Mouse (Mus musculus) liver, embryonic 14.5 days (tissue): ENCODE data around the gene Cd300ld3. TPM values are rescaled to one million over a fixed set of nuclear protein-coding genes. Genes with fewer than 3 reads are reported as not detected.
A peak's percentile ranks its signal among the peaks of the same experiment; 100 is the strongest.

Source experiments
- ATAC-seq: fragments of 200-750 bp; cut with Nextera tagmentation; 2 replicates; pipeline ENCODE4 v1.8.0; 2017; ENCODE audit warnings: moderate number of reproducible peaks, mild to moderate bottlenecking, moderate library complexity; ENCODE audit not compliant: insufficient read depth
- DNase-seq, 3 experiments: peaks; one replicate each; pipeline ENCODE4 v3.0.0-alpha.2; 2012 to 2013; ENCODE audit warnings: low read depth in 3 of 3, low spot score in 3 of 3
- H3K27ac ChIP-seq: fragments of 300-500 bp; sonication (generic); 2 replicates; pipeline ENCODE4 v1.5.1; 2014; ENCODE audit warnings: moderate library complexity, mild to moderate bottlenecking, control low read depth, inconsistent platforms
- H3K27me3 ChIP-seq: fragments of 300-500 bp; sonication (generic); 2 replicates; pipeline ENCODE4 v1.6.1; 2014; ENCODE audit warnings: mild to moderate bottlenecking, low read length, moderate library complexity; ENCODE audit not compliant: control insufficient read depth, insufficient read depth
- H3K36me3 ChIP-seq: fragments of 300-500 bp; sonication (generic); replicated peaks from 2 replicates; pipeline ENCODE4 v1.6.1; 2014; ENCODE audit warnings: low read depth; ENCODE audit not compliant: control insufficient read depth, insufficient read depth
- H3K4me1 ChIP-seq, 2 experiments: fragments of 200-500 bp in 1 of 2; fragments of 300-500 bp in 1 of 2; sonication (generic) in 1 of 2; replicated peaks; 2 replicates each; pipeline ENCODE4 v1.6.1; 2012 to 2014; ENCODE audit warnings: antibody characterized with exemption in 1 of 2, inconsistent platforms in 1 of 2, low read length in 1 of 2; ENCODE audit not compliant: control insufficient read depth in 2 of 2, insufficient read depth in 2 of 2
- H3K4me2 ChIP-seq: fragments of 300-500 bp; sonication (generic); 2 replicates; pipeline ENCODE4 v1.6.1; 2014; ENCODE audit warnings: low read depth, mild to moderate bottlenecking, control low read depth, moderate library complexity
- H3K4me3 ChIP-seq, 2 experiments: fragments of 200-500 bp in 1 of 2; fragments of 300-500 bp in 1 of 2; sonication (generic) in 1 of 2; 2 replicates each; pipeline ENCODE4 v1.5.1; 2012 to 2014; ENCODE audit warnings: low read depth in 2 of 2, low read length in 2 of 2, mild to moderate bottlenecking in 2 of 2, control low read depth in 1 of 2, inconsistent platforms in 1 of 2, moderate library complexity in 1 of 2; ENCODE audit not compliant: insufficient read depth in 1 of 2
- H3K9ac ChIP-seq: fragments of 300-500 bp; sonication (generic); replicated peaks from 2 replicates; pipeline ENCODE4 v1.6.1; 2014; ENCODE audit warnings: mild to moderate bottlenecking, control low read depth, moderate library complexity
- H3K9me3 ChIP-seq: fragments of 300-500 bp; sonication (generic); 2 replicates; pipeline ENCODE4 v1.6.1; 2016; ENCODE audit warnings: low read length, mixed read lengths; ENCODE audit not compliant: control insufficient read depth
- CTCF ChIP-seq: IDR thresholded peaks from 2 replicates; pipeline ENCODE4 v1.5.1; 2016; ENCODE audit warnings: antibody characterized with exemption, low read depth, control low read depth
- EP300 ChIP-seq: IDR thresholded peaks from 2 replicates; pipeline ENCODE4 v1.6.1; 2016; ENCODE audit warnings: antibody characterized with exemption, low read depth
- WGBS: fragments of 180-500 bp; shearing (Covaris S2); extraction: QIAGEN DNeasy Blood & Tissue Kit; methylation state at CpG from one replicate; pipeline ENCODE4 v1.1.7; 2014; ENCODE audit not compliant: insufficient replicate concordance; 5-methylcytosine and 5-hydroxymethylcytosine counted together
- polyA plus RNA-seq, 2 experiments: library from polyadenylated mRNA; depleted of rRNA in 1 of 2; stranded (reverse) in 1 of 2; unstranded in 1 of 2; fragments of >200 nt; fragmentation: Nextera tagmentation in 1 of 2; extraction: Ambion mirVana in 1 of 2; gene quantifications; 2 replicates each; pipeline versions ENCODE4 v1.2.1 to v1.2.3; 2012 to 2014

The Cd300ld3 gene
- polyA plus RNA-seq (2012; rRNA removed) = 0.27 and 0.63 TPM in 2 replicates
- not detected in 2 replicates for polyA plus RNA-seq (2014; fragmentation: Nextera tagmentation; extraction: Ambion mirVana)

DNA sequence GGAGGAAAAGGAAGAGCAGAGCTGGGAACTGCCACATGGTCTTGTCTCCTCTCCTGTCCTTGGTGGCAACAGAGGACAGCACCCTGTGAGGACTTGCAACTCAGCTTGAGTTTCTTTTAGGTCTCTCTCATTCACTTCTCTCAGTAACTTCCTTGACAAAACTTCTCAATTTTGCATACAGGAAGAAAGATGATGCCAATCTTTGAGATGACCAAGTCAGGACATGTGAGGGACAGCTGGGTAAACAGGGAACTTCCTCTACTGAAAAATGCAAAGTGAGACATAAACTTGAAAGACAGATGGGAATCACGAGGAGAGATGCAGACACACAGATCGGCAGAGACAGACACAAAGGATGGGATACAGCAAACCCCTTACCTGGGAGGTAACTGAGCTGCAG lies at the start of gene Cd300ld3:
Gene Cd300ld3 (minus strand): TSS at position 151 of the 400 bp plus-strand sequence.
- Histone ChIP-seq H3K36me3 (no peaks in the 10 kb centered on the region), H3K9ac (no peak within 1 kb of the TSS), H3K27me3 (no peaks in the 10 kb centered on the region), H3K4me1 (no peaks in the 10 kb centered on the region), H3K27ac (no peak within 1 kb of the TSS), H3K4me2 (no peak within 1 kb of the TSS), H3K4me3 (no peak within 1 kb of the TSS), H3K9me3 (no peaks in the 10 kb centered on the region)
- no peak for ATAC-seq
- TF ChIP-seq EP300 (no peak), CTCF (no peak)
- DNase-seq = no peak
- 43% methylated on average over 2 of the region's 2 CpGs for WGBS

DNA sequence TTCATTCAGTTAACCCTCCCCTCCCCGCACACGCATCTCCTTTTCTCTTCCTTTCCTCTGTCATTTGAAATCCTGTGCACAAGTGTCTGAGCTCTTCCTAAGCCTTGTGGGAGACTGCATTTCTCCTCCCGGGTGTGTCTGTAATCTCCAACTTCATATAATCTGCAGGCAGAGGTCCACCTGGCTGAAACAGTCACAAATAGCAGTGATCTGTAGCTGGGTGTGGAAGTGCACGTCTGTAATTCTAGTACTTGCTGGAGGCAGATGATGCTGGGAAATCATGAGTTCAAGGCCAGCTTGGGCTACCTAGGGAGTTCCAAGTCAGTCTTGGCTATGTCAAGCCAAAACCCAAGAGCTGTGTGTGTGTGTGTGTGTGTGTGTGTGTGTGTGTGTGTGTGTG lies 43.9 kb upstream of the Cd300ld3 start:
- Histone ChIP-seq H3K27me3 (peaks cover 11% of the 10 kb centered on the region), H3K9ac (no peak overlapping the region), H3K4me3 (no peak overlapping the region), H3K9me3 (no peaks in the 10 kb centered on the region), H3K4me2 (no peak overlapping the region), H3K4me1 (no peaks in the 10 kb centered on the region), H3K36me3 (no peaks in the 10 kb centered on the region), H3K27ac (no peak overlapping the region)
- WGBS = 19% methylated on average over 4 of the region's 4 CpGs
- no peak for DNase-seq
- no peak for ATAC-seq
- no peak for TF ChIP-seq CTCF
- no peak for TF ChIP-seq EP300

- DNase-seq = no peak
- H3K9ac ChIP-seq = no peak within 1 kb of the TSS
- no peaks in the 10 kb centered on the region for H3K36me3 ChIP-seq
- H3K27ac ChIP-seq = no peak within 1 kb of the TSS
- WGBS = 5% methylated on average over 36 of the region's 36 CpGs
- H3K9me3 ChIP-seq = no peaks in the 10 kb centered on the region
- no peak within 1 kb of the TSS for H3K4me2 ChIP-seq
- peaks cover 11% of the 10 kb centered on the region for H3K27me3 ChIP-seq
- H3K4me1 ChIP-seq = no peaks in the 10 kb centered on the region
- ATAC-seq = no peak
- no peak within 1 kb of the TSS for H3K4me3 ChIP-seq
- no peak for TF ChIP-seq EP300
Measured at GRCm38 (mm10) chr11:115091362-115091901, 43.2 kb upstream of the Cd300ld3 start, which contains the start of gene Rab37. Rab37 (plus strand) TSS chr11:115091431.

DNA sequence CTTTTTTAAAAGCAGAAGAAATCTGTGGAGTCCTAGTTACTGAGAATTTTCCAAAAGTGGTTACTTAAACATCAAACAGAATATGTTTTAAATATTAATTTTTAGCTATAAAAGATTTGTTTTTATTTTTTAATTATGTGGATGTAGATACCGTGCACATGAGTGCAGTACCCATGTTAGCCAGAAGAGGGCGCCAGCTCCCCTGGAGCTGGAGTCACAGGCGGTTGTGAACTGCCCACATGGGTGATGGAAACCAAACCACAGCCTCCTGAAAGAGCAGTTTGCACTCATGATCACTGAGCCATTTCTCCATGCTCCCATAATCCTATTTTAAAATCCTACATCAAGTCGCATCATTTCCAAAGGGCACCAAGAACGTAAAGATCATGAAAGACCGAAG lies 41.6 kb upstream of the Cd300ld3 start:
- no peaks in the 10 kb centered on the region for H3K9me3 ChIP-seq
- TF ChIP-seq CTCF (peak; percentile 82), EP300 (no peak)
- no peak for DNase-seq
- H3K4me1 ChIP-seq = no peaks in the 10 kb centered on the region
- no peak overlapping the region for H3K4me3 ChIP-seq
- no peaks in the 10 kb centered on the region for H3K36me3 ChIP-seq
- no peak overlapping the region for H3K9ac ChIP-seq
- no peak overlapping the region for H3K27ac ChIP-seq
- ATAC-seq = no peak
- WGBS = 62% methylated on average over 6 of the region's 6 CpGs
- peaks cover 11% of the 10 kb centered on the region for H3K27me3 ChIP-seq
- H3K4me2 ChIP-seq = no peak overlapping the region

GRCm38 (mm10) chr11:115086213-115086612 lies 38.0 kb upstream of the Cd300ld3 start:
- Histone ChIP-seq H3K4me2 (no peak overlapping the region), H3K27me3 (no peaks in the 10 kb centered on the region), H3K9ac (no peak overlapping the region), H3K36me3 (no peaks in the 10 kb centered on the region), H3K9me3 (no peaks in the 10 kb centered on the region), H3K27ac (no peak overlapping the region), H3K4me3 (no peak overlapping the region), H3K4me1 (no peaks in the 10 kb centered on the region)
- no peak for DNase-seq
- ATAC-seq = no peak
- no peak for TF ChIP-seq CTCF
- TF ChIP-seq EP300 = no peak
- 45% methylated on average over 7 of the region's 7 CpGs for WGBS
